Mouse (Mus musculus): ENCODE measurements around the gene Usp31. TPM values are rescaled to one million over a fixed set of nuclear protein-coding genes. Genes with fewer than 3 reads are reported as not detected.
A peak's percentile ranks its signal among the peaks of the same experiment; 100 is the strongest.

The Usp31 gene
- total and polyA plus RNA-seq, 2 experiments from 2014 or later = 0.48 to 18.8 TPM

DNA sequence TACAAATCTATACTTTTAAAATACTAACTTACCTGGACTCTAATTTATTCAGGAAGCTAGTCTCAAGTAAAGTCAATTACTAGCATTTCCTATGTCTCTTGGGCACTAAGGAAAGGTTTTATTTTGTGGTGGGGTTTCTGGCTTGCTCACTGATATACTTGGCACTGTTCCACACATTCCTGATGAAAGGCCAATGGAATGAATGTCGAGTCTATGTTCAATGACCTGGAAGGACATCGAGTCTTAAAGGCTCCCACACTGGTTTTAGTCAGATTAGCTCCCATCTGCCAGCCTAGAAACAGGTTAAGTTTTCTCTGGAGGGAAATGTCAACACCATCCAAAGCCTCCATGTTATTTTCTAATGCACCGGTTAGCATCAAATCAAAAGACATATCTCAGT, 72.8 kb downstream of the Usp31 start:
- Histone ChIP-seq H3K4me1 (ENCODE audit: control insufficient read depth, insufficient read depth) (no peaks in the 10 kb centered on the region; the same call in 1 of the 2 replicates), H3K27ac (ENCODE audit: low read depth) (no peak overlapping the region), H3K9ac (replicated peaks; ENCODE audit: low read depth, low read length) (no peak overlapping the region), H3K36me3 (replicated peaks; ENCODE audit: control insufficient read depth, insufficient read depth, low read length) (no peaks in the 10 kb centered on the region), H3K4me3 (ENCODE audit: low read depth, low read length) (no peak overlapping the region), H3K27me3 (ENCODE audit: control insufficient read depth, insufficient read depth, low read length) (no peaks in the 10 kb centered on the region), H3K9me3 (replicated peaks; ENCODE audit: control insufficient read depth, low read length) (no peaks in the 10 kb centered on the region), H3K4me2 (ENCODE audit: low read depth, low read length) (no peak overlapping the region)
- ATAC-seq (ENCODE audit: insufficient read depth, low read depth) = no peak
- DNase-seq (ENCODE audit: low spot score) = no peak
- WGBS = 39% methylated on average over 3 of the region's 3 CpGs
- TF ChIP-seq EP300 (IDR thresholded peaks at IDR 0.05; ENCODE audit: low read depth) (no peak), CTCF (IDR thresholded peaks at IDR 0.05; ENCODE audit: low read depth) (no peak)

DNA sequence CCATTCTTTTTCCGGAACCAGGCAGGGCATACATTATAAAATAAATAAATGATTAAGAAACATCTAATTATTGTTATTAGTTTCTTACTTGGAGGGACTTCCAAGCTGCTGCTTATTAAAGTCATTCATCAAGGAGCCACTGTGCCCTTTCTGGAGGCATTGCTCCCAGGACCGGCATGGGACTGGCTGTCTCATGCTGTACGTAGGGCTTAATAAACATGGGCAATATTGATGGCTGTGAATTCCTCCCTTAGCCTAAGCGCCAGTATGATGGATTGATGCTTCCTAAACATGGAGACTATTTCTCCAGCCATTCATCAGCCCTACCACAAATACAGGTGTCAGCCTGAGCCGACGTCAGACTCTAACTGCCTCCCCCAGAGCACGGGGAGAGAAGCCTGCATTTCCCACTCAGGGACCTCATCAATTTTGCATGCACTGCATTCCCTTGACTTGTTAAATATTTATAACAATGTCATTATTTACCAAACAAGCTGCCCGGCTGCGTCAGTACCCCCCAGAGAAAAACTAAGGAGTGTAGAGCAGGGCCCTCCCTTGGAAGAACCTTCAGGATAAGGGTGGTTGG, 84.1 kb downstream of the Usp31 start:
- no peaks in the 10 kb centered on the region for H3K27me3 ChIP-seq (ENCODE audit: control insufficient read depth, insufficient read depth, low read length)
- no peak for TF ChIP-seq EP300 (IDR thresholded peaks at IDR 0.05; ENCODE audit: low read depth)
- no peak for TF ChIP-seq CTCF (IDR thresholded peaks at IDR 0.05; ENCODE audit: low read depth)
- no peak overlapping the region for H3K4me3 ChIP-seq (ENCODE audit: low read depth, low read length)
- WGBS = 80% methylated on average over 9 of the region's 9 CpGs
- no peaks in the 10 kb centered on the region for H3K4me1 ChIP-seq (ENCODE audit: control insufficient read depth, insufficient read depth)
- no peaks in the 10 kb centered on the region for H3K36me3 ChIP-seq (replicated peaks; ENCODE audit: control insufficient read depth, insufficient read depth, low read length)
- H3K4me2 ChIP-seq (ENCODE audit: low read depth, low read length) = no peak overlapping the region
- H3K9ac ChIP-seq (replicated peaks; ENCODE audit: low read depth, low read length) = no peak overlapping the region
- no peaks in the 10 kb centered on the region for H3K9me3 ChIP-seq (replicated peaks; ENCODE audit: control insufficient read depth, low read length)
- ATAC-seq (ENCODE audit: insufficient read depth, low read depth) (no peak), DNase-seq (ENCODE audit: low spot score) (no peak)
- no peak overlapping the region for H3K27ac ChIP-seq (ENCODE audit: low read depth)

DNA sequence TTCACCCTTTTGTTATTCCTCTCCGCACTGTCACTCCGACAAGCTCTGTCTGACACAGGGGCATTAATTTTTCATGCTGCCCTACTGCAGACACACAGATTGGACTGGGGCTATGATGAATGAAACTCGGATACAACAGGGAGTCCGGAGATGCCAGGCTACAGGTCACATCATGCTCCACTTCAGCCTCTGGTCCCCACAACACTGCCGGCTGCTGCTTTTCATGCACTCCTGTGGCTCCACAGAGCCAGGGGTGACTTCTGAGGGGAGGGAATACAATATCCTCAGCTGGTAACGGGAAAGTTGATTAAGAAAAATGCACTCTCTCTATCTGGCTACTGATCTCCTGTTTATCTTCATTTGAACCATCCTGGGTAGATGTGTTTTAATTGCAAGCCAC, 84.6 kb downstream of the Usp31 start:
- Histone ChIP-seq H3K4me2 (ENCODE audit: low read depth, low read length) (no peak overlapping the region), H3K27ac (ENCODE audit: low read depth) (no peak overlapping the region), H3K36me3 (replicated peaks; ENCODE audit: control insufficient read depth, insufficient read depth, low read length) (no peaks in the 10 kb centered on the region), H3K9me3 (replicated peaks; ENCODE audit: control insufficient read depth, low read length) (no peaks in the 10 kb centered on the region), H3K9ac (replicated peaks; ENCODE audit: low read depth, low read length) (no peak overlapping the region), H3K27me3 (ENCODE audit: control insufficient read depth, insufficient read depth, low read length) (no peaks in the 10 kb centered on the region), H3K4me3 (ENCODE audit: low read depth, low read length) (no peak overlapping the region), H3K4me1 (ENCODE audit: control insufficient read depth, insufficient read depth) (no peaks in the 10 kb centered on the region)
- DNase-seq (ENCODE audit: low spot score) = no peak
- ATAC-seq (ENCODE audit: insufficient read depth, low read depth) = no peak
- 67% methylated on average over 6 of the region's 6 CpGs for WGBS
- TF ChIP-seq CTCF (IDR thresholded peaks at IDR 0.05; ENCODE audit: low read depth) = no peak
- no peak for TF ChIP-seq EP300 (IDR thresholded peaks at IDR 0.05; ENCODE audit: low read depth)

DNA sequence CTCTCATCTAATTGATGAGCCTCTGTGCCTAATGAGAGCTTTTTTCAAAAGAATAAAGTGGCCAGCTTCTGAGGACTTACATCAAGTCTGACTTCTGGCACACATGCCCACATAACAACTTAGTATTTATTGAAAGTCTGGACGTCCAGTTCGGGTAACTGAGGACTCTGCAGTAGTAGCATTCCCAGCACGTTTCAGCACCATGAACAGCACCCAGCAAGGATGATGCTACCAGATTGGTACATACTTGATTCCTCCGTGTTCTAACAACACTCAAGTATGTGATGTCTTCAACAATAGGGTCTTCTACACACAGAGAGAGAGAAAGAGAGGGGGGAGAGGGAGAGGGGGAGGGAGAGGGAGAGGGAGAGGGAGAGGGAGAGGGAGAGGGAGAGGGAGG, 105.4 kb downstream of the Usp31 start:
- Histone ChIP-seq H3K27ac (ENCODE audit: low read depth) (no peak overlapping the region), H3K9ac (replicated peaks; ENCODE audit: low read depth, low read length) (no peak overlapping the region), H3K4me2 (ENCODE audit: low read depth, low read length) (no peak overlapping the region), H3K4me3 (ENCODE audit: low read depth, low read length) (no peak overlapping the region), H3K27me3 (ENCODE audit: control insufficient read depth, insufficient read depth, low read length) (no peaks in the 10 kb centered on the region), H3K36me3 (replicated peaks; ENCODE audit: control insufficient read depth, insufficient read depth, low read length) (no peaks in the 10 kb centered on the region), H3K9me3 (replicated peaks; ENCODE audit: control insufficient read depth, low read length) (no peaks in the 10 kb centered on the region), H3K4me1 (ENCODE audit: control insufficient read depth, insufficient read depth) (no peaks in the 10 kb centered on the region)
- WGBS = 35% methylated on average over 4 of the region's 4 CpGs
- ATAC-seq (ENCODE audit: insufficient read depth, low read depth) (no peak), DNase-seq (ENCODE audit: low spot score) (no peak)
- TF ChIP-seq EP300 (IDR thresholded peaks at IDR 0.05; ENCODE audit: low read depth) = no peak
- no peak for TF ChIP-seq CTCF (IDR thresholded peaks at IDR 0.05; ENCODE audit: low read depth)

DNA sequence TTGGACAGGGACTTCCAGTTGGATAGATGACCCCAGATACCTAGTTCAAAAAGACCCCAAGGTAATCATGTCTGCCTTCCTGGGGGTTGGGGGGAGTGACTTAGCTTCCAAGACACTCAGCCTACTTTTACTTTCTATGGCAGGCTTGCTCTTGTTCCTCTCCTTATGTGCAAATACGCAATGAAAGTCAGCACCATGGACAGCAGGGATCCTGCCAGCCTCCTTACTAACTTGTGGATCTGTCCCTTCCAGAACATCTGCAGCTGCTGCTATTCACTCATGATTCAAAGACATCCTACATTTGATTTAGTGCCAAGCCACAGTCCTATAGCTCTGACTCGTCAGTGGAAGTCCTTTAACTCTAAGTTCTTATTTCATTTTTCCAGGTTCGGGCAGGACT, 110.7 kb downstream of the Usp31 start:
- H3K9me3 ChIP-seq (replicated peaks; ENCODE audit: control insufficient read depth, low read length) = no peaks in the 10 kb centered on the region
- TF ChIP-seq EP300 (IDR thresholded peaks at IDR 0.05; ENCODE audit: low read depth) = no peak
- no peak for TF ChIP-seq CTCF (IDR thresholded peaks at IDR 0.05; ENCODE audit: low read depth)
- ATAC-seq (ENCODE audit: insufficient read depth, low read depth) = no peak
- no peak overlapping the region for H3K4me3 ChIP-seq (ENCODE audit: low read depth, low read length)
- no peak overlapping the region for H3K27ac ChIP-seq (ENCODE audit: low read depth)
- no peak overlapping the region for H3K9ac ChIP-seq (replicated peaks; ENCODE audit: low read depth, low read length)
- H3K4me1 ChIP-seq (ENCODE audit: control insufficient read depth, insufficient read depth) = no peaks in the 10 kb centered on the region
- no peaks in the 10 kb centered on the region for H3K27me3 ChIP-seq (ENCODE audit: control insufficient read depth, insufficient read depth, low read length)
- 47% methylated on average over 3 of the region's 3 CpGs for WGBS
- DNase-seq (ENCODE audit: low spot score) = peak; percentile 9
- no peak overlapping the region for H3K4me2 ChIP-seq (ENCODE audit: low read depth, low read length)
- H3K36me3 ChIP-seq (replicated peaks; ENCODE audit: control insufficient read depth, insufficient read depth, low read length) = no peaks in the 10 kb centered on the region

DNA sequence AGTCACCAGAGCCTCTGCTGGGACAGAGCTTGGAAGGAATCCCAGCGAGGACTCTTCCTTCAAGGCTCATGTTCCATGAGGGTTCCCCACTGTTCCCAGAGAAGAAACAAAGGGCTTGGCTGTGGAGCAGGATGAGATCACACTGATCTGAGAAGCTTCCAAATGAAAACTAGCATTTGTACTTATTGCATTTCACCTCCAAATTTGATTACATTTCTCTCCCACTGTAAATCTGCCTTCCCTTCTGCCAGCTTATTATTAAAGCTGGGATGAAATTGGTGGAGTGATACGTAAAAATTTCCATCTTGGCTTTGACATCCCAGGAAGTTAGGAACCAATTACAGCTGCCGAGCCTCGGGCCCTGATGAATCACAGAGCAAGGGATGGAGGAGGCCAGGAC, 111.6 kb downstream of the Usp31 start:
- no peaks in the 10 kb centered on the region for H3K9me3 ChIP-seq (replicated peaks; ENCODE audit: control insufficient read depth, low read length)
- 72% methylated on average over 4 of the region's 4 CpGs for WGBS
- no peak overlapping the region for H3K27ac ChIP-seq (ENCODE audit: low read depth)
- DNase-seq (ENCODE audit: low spot score) = no peak
- TF ChIP-seq CTCF (IDR thresholded peaks at IDR 0.05; ENCODE audit: low read depth) (no peak), EP300 (IDR thresholded peaks at IDR 0.05; ENCODE audit: low read depth) (no peak)
- H3K4me1 ChIP-seq (ENCODE audit: control insufficient read depth, insufficient read depth) = no peaks in the 10 kb centered on the region
- no peak overlapping the region for H3K9ac ChIP-seq (replicated peaks; ENCODE audit: low read depth, low read length)
- no peak overlapping the region for H3K4me2 ChIP-seq (ENCODE audit: low read depth, low read length)
- no peaks in the 10 kb centered on the region for H3K27me3 ChIP-seq (ENCODE audit: control insufficient read depth, insufficient read depth, low read length)
- no peak overlapping the region for H3K4me3 ChIP-seq (ENCODE audit: low read depth, low read length)
- no peaks in the 10 kb centered on the region for H3K36me3 ChIP-seq (replicated peaks; ENCODE audit: control insufficient read depth, insufficient read depth, low read length)
- no peak for ATAC-seq (ENCODE audit: insufficient read depth, low read depth)

Data from heart, postnatal 0 days (tissue).